Mouse (Mus musculus): ENCODE results near the gene Hs2st1.

The Hs2st1 gene

DNA sequence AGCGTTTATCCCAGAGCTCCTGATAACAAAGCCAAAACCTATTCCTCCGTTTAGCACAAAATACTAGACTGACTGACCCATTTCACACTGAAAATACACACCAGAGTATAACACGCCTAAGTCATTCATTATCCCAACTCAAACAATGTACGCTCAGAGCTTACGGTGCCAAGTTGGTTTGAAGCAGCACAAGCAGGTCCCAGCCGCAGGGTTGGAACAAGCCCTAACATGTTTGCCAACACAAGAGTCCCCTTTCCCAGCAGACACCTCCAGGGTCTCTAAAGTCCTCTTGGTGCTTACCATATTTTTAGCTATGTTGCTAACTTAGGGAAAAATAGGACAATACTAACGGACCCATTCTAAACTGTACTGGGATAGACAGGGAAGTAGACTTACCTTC is 14.8 kb downstream of the Hs2st1 start:
- no peak for ATAC-seq (ENCODE audit: insufficient number of reproducible peaks, low FRiP score, low TSS enrichment)

- no peak for ATAC-seq (ENCODE audit: insufficient number of reproducible peaks, low FRiP score, low TSS enrichment)
Measured at GRCm38 (mm10) chr3:144554503-144554902, 15.5 kb downstream of the Hs2st1 start.

GRCm38 (mm10) chr3:144553942-144554341 is 16.0 kb downstream of the Hs2st1 start:
- no peak for ATAC-seq (ENCODE audit: insufficient number of reproducible peaks, low FRiP score, low TSS enrichment)

DNA sequence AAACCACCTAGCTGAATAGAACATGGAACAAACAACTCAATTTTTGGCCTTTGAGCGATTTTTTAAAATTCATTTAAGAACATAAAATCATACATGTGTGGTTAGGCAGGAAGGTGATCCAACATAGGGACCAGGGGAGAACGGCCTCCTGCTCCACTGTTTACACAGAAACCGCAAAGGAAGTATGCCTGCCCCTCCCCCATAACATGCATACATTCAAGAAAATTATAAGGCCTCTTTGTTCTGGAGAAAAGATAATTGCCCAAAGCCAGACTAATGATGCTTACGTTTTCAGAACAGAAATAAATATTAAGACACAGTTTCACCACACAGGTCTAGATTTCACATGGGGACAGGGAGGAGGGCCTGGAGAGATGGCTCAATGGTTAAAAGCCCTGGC is 18.6 kb downstream of the Hs2st1 start:
- ATAC-seq (ENCODE audit: insufficient number of reproducible peaks, low FRiP score, low TSS enrichment), result no peak

GRCm38 (mm10) chr3:144550659-144551058 is 19.3 kb downstream of the Hs2st1 start:
- no peak for ATAC-seq (ENCODE audit: insufficient number of reproducible peaks, low FRiP score, low TSS enrichment)

DNA sequence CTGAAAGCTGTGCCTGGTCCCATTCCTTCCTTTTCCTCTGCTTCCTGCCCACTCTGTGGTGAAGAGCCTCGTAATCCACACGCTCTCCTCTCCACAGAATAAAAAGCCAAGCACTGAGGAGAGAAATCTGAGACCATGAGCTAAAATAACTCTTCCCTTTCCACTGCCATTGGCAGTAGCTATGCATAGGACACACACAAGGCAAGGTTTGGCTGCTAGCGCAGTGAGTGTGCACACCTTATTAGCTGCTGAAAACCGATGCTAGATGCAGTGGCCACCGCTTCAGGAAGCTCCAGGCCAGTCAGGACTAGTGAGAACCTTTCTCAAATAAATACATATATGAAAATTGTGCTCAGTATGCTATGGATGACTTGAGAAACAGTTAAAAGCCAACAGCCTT is 19.9 kb downstream of the Hs2st1 start:
- no peak for ATAC-seq (ENCODE audit: insufficient number of reproducible peaks, low FRiP score, low TSS enrichment)

- no peak for ATAC-seq (ENCODE audit: insufficient number of reproducible peaks, low FRiP score, low TSS enrichment)
Measured at GRCm38 (mm10) chr3:144548186-144548845, 21.7 kb downstream of the Hs2st1 start.

DNA sequence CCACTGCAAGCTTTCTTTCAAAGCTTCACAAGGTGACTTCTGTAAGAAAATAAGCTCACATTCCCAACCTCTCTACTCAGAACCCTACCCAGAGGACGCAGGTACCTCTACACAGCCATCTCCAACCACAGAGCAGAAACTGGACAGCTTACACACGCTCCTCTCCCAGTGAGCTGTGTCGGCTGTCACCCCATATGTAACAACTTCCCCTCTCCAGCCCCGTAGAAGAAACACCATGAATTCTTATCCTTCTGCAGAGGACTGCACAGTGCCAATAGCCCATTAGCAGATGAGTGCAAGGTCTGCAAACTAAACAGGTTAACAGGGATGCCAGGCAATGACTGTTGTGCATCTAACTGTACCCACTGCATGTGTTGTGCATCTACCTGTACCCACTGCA is 23.5 kb downstream of the Hs2st1 start:
- no peak for ATAC-seq (ENCODE audit: insufficient number of reproducible peaks, low FRiP score, low TSS enrichment)

DNA sequence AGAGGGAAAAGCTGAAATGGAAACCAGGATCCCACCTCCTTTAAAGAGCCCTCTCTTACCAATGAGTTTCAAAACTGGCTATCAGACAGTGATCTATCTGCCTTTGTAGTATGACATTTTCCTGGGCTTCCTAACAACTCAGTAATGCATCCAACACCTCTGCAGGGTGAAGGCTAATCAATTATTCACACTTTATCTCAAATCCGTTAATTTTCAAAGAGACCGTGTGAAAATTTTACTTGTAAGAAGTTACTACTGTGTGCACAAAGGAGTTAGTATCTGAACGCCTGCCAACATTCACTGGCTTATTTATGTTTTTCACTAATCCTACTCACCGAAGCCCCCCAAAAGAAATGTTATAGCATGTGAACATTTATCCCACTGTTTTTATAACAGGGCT is 24.1 kb downstream of the Hs2st1 start:
- ATAC-seq (ENCODE audit: insufficient number of reproducible peaks, low FRiP score, low TSS enrichment), result no peak

DNA sequence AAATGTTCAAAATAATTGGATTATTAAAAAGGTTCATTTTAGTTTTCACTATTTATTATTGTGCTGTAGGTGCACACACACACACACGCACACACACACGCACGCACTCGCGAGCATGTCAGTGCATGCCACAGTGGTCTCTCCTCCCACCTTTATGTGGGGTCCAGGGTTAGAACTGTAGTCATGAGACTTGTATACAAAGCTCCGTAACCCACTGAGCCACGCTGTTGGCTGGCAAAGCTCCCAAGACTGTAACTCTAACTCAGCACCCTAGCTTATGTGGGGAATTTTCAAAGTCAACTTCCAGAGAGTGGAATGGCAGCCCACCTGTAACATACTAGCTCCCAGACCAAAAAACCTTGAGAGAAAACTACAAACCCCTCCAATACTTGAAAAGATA is 24.8 kb downstream of the Hs2st1 start:
- no peak for ATAC-seq (ENCODE audit: insufficient number of reproducible peaks, low FRiP score, low TSS enrichment)

DNA sequence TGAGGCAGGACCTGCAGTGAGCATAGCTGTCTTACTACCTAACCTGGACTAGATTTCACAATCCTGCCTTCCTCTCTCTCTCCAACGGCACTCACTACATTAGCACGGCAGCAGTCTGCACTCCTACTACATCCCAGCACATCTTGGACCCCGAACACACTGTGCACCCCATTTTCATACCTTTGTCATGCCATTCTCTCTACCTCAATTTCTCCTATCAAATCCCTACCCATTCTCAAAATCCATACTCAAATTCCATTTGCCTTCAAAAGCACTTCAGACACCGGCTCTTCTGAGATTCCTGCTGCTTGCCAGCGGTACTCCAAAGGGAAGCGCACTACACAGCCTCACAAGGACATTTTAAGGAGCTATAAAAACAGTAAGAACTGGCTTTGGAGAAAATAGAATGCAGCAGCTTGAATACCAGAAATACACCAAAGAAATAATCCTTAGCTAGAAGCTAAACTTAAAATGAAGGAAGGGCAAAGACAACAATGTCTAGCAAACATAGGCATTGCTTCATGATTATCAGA is 28.0 kb downstream of the Hs2st1 start:
- no peak for ATAC-seq (ENCODE audit: insufficient number of reproducible peaks, low FRiP score, low TSS enrichment)

GRCm38 (mm10) chr3:144540805-144541204 is 29.2 kb downstream of the Hs2st1 start:
- ATAC-seq (ENCODE audit: insufficient number of reproducible peaks, low FRiP score, low TSS enrichment), result no peak

DNA sequence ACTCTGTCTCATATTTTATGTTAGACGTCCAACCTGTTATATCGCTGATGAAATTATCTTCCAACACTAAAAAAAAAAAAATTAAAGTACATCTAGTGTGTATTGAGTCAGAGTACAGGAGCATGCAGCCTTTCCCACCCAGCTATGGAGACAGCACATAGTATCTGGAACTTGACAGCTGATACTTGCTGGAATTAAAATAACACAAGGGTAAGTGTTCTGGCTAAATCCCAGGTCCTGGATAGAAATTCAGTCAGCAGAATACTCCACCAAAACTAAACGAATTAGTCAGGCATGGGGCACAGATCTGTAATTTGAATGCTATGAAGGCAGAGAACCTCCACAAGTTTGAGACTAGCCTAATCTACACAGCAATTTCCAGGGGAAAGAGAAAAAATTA is 30.9 kb downstream of the Hs2st1 start:
- no peak for ATAC-seq (ENCODE audit: insufficient number of reproducible peaks, low FRiP score, low TSS enrichment)

DNA sequence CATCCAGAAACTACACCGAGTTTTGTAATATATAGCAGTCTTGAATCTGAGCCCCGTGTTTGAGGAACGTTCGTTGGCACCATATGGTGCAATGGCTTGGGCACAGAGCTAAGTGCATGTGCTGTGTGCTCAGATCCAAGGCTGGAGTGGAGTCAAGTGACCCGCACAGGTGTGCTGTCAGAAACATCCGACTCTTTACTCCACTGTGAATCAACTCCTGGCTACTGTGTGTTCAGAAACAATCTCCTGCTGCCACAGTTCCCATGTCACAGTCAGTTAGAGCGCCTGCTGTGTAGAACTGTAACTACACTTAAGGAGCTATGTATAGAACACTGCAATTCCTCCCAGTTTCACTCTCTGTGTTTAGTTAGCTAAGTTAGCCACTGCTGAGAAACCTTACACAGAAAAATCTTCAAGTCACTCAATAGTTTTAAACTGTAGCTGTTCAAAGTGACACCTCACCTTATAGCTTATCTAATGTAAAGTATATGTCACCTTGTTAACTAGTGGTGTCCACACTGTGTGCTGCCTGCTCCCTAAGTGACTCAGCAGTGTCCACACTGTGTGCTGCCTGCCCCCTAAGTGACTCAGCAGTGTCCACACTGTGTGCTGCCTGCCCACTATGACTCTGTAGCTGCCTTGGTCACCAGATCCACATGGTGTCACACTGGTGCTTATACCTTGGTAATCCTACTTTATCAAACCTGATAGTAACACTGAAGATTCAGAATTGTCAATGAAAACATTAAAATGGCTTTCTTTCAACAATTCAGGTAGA is 32.7 kb downstream of the Hs2st1 start:
- peak; percentile 45 for ATAC-seq (ENCODE audit: insufficient number of reproducible peaks, low FRiP score, low TSS enrichment)

GRCm38 (mm10) chr3:144535056-144535455 is 34.9 kb downstream of the Hs2st1 start:
- ATAC-seq (ENCODE audit: insufficient number of reproducible peaks, low FRiP score, low TSS enrichment), result no peak

DNA sequence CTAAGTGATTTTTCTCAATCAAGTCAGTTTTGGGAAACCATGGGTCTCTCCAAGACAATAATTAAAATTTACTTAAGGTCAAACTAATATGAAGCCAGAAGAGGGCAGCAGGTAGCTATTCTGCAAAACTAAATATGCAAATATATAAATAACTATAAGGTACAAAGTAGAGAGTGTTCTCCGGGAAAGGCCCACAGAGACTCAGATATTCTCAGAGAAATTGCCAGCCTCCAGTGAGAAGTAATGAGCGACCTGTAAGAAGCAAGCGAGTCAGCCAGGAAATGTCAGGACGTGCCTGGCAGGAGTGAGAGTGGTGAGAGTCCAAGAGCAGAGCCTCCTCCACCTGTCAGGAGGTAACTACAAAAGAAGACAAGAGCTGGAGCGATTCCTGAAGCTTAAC is 39.0 kb downstream of the Hs2st1 start:
- peak; percentile 87 for ATAC-seq (ENCODE audit: insufficient number of reproducible peaks, low FRiP score, low TSS enrichment)

DNA sequence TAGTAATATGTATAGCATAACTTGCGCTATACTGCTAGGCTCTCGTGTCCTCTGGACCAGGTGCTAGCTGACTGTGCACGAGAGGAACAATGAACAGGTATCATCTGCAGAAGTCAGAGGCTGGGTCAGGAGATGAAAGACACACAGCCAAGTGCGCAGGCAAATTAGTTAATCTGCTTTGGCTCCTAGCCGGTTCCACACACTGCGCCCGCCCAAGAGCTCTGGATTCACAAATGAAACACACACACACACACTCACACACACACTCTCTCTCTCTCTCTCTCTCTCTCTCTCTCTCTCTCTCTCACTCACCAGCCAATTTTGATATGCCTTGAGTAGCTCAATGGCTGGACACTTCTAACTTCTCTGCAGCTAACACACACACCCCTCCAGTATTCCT is 42.1 kb downstream of the Hs2st1 start:
- no peak for ATAC-seq (ENCODE audit: insufficient number of reproducible peaks, low FRiP score, low TSS enrichment)

DNA sequence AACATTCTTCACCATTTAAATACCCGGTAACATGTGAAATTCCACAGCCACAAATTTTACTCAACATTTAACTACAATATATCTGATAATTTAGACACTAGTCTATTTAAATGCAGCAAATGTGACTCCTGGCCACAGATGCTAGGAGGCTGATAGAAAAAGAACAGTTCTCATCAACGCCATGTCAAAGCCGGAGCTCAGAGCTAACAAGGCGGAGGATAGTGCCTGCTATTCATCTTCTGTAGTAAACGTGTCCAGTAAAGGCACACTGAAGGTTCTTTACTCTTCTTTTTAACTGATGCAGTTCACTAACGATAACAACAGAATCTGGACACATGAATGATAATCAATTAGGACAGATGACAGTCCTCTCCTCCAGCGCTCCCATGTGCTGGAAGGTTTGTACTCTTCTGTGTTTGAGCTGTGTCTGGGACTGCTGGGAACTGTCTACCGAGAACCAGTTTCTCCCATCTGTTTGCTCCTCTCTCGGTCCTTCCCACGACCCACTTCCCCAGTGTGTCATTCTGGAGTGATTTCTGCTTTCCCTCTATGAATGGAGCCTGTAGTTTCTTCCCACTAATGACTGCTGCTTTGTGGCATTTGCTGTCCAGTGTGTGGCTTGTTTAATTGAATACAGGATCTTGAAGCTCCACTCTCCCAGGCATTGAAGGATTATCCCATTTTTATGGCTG is 50.3 kb downstream of the Hs2st1 start:
- 0 out of 2 replicates have a peak, but pooled peaks have one; percentile 36 for ATAC-seq (ENCODE audit: insufficient number of reproducible peaks, low FRiP score, low TSS enrichment)

- ATAC-seq (ENCODE audit: insufficient number of reproducible peaks, low FRiP score, low TSS enrichment), result no peak
Measured at GRCm38 (mm10) chr3:144518917-144519316, 51.1 kb downstream of the Hs2st1 start.

- no peak for ATAC-seq (ENCODE audit: insufficient number of reproducible peaks, low FRiP score, low TSS enrichment)
Measured at GRCm38 (mm10) chr3:144515286-144515685, 54.7 kb downstream of the Hs2st1 start.

DNA sequence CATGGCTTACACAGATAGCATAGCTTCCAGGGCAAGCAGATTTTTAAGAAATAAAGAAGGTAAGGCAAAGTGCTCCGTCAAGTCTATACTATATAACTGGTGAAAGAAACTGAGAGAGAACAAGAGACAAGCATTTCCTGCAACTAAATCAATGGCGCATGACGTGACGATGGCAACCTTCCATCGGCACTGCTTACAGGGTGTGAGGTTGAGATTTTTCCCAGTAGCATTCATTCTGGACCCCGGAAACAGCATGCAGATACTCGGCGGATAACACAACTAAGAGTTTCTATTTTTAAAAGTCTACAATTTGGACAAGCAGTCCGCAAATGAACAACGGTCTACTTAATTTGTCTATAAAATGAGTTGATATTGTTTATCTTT is 55.9 kb downstream of the Hs2st1 start:
- ATAC-seq (ENCODE audit: insufficient number of reproducible peaks, low FRiP score, low TSS enrichment), result no peak

Measured in cerebellum, adult (tissue).